Mouse (Mus musculus): ENCODE results near the gene Far2. TPM values are rescaled to one million over a fixed set of nuclear protein-coding genes. Genes with fewer than 3 reads are reported as not detected.

Gene Far2
- polyA plus RNA-seq, 1 experiment from 2014 or later, result 4.5 TPM

DNA sequence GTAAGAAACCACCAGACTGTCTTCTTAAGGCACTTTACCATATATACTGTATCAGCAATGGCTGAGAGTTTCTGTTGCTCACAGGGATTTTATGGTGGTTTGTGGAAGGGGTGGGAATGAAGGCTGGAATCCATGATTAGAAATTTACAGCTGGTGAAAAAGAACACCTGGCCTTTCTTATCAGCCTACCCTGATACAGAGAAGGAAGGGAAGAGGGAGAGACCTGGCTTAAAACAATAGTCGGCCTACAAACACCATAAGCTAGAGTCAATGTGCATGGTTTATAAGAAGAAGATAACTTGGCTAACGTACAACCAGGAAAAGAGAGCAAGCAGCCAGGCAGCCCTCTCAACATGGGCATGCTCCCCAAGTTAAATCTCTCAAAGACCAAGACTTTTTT lies 37.3 kb downstream of the Far2 start:
- no peak overlapping the region for H3K4me3 ChIP-seq (replicated peaks)
- H3K27me3 ChIP-seq (replicated peaks), result no peaks in the 10 kb centered on the region
- H3K27ac ChIP-seq, result no peak overlapping the region
- no peaks in the 10 kb centered on the region for H3K9me3 ChIP-seq
- no peak overlapping the region for H3K9ac ChIP-seq
- H3K4me2 ChIP-seq, result no peak overlapping the region
- H3K36me3 ChIP-seq, result no peaks in the 10 kb centered on the region
- no peak for ATAC-seq (ENCODE audit: insufficient read depth, low FRiP score, low read depth)
- no peaks in the 10 kb centered on the region for H3K4me1 ChIP-seq
- WGBS, result 66% methylated on average over 2 of the region's 2 CpGs

DNA sequence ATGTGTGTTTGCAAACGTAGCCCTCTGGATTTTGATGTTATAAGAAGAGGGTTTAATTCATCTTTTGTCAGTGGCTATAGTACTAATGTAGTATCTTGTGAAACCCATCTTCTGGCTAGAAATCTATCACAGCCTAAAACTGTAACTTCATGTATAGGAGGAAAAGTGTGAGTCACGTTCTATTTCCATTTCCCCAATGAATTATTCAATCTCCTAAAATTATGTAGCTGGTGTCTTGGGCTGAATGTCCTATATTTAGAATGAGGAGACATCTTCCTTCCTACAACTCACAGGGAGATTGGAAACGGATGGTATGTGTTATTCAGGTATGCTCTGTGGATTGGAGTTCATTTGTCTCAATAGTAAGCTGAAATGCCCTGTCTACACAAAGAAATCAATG lies 50.0 kb downstream of the Far2 start:
- ATAC-seq (ENCODE audit: insufficient read depth, low FRiP score, low read depth), result no peak
- Histone ChIP-seq H3K4me2 (no peak overlapping the region), H3K9me3 (no peaks in the 10 kb centered on the region), H3K27ac (no peak overlapping the region), H3K9ac (no peak overlapping the region), H3K36me3 (no peaks in the 10 kb centered on the region), H3K4me3 (replicated peaks) (no peak overlapping the region), H3K4me1 (no peaks in the 10 kb centered on the region), H3K27me3 (replicated peaks) (no peaks in the 10 kb centered on the region)
- WGBS, result 67% methylated on average over 3 of the region's 3 CpGs

DNA sequence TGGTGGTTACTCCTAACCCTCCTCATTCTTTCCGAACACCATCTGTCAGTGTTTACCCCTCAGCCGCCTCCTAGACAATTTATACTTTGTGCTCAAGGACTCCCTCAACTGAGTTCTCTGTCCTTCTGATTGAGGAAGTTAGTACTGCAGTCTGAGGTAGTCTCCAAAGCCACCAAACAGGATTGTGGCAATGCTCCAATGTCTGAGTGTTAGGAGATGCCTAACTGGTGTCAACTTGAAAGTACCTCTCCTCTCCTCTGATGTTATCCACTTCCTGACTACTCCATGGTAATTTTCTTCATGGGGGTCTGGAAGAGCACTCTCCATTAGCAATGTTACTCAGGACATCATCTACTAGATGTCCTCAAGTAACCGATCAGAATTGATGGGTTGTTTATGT lies 54.9 kb downstream of the Far2 start:
- Histone ChIP-seq H3K9ac (no peak overlapping the region), H3K4me3 (replicated peaks) (no peak overlapping the region), H3K4me1 (no peaks in the 10 kb centered on the region), H3K36me3 (no peaks in the 10 kb centered on the region), H3K9me3 (no peaks in the 10 kb centered on the region), H3K27me3 (replicated peaks) (no peaks in the 10 kb centered on the region), H3K4me2 (no peak overlapping the region), H3K27ac (no peak overlapping the region)
- 58% methylated on average over 3 of the region's 3 CpGs for WGBS
- no peak for ATAC-seq (ENCODE audit: insufficient read depth, low FRiP score, low read depth)

DNA sequence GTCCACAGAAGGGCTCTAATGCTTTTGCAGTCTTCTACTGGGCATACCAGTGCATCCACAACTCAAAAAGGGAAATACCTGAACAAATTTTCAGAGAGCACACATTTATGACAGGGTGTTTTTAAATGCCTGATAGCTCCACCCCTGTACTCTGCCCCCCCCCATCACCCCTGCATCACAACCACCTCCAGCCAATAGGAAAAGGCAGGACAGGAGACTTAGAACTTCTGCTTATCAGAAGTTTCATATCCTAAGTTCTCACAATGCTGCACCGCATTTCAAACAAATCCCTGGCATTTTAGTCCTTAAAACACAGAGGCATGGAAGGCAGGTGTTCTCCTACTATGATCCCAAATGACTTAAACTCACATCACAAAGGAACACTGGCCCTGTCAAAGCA lies 55.4 kb downstream of the Far2 start:
- Histone ChIP-seq H3K27me3 (replicated peaks) (no peaks in the 10 kb centered on the region), H3K4me3 (replicated peaks) (no peak overlapping the region), H3K9me3 (no peaks in the 10 kb centered on the region), H3K9ac (no peak overlapping the region), H3K4me2 (no peak overlapping the region), H3K36me3 (no peaks in the 10 kb centered on the region), H3K4me1 (no peaks in the 10 kb centered on the region), H3K27ac (no peak overlapping the region)
- 94% methylated on average over 1 of the region's 1 CpGs for WGBS
- no peak for ATAC-seq (ENCODE audit: insufficient read depth, low FRiP score, low read depth)

DNA sequence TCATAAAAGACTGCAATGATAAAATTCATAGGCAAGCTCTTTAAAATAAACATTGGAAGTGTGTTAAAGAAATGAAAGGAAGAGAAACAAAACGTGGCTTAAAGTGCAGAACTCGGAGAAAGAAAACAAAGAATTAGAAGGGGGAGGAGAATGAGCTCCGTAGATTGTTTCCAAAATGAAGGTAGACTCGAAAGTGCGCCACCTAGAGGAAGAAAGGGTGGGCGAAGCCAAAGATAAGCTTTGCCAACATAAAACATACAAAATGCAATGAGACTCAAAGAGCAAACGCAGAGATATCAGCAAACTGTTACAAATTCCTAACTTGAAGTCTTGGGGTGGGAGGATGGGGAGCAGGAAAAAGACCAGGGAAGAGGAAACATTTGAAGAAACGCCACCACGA lies 57.2 kb downstream of the Far2 start:
- no peak for ATAC-seq (ENCODE audit: insufficient read depth, low FRiP score, low read depth)
- WGBS, result 39% methylated on average over 9 of the region's 9 CpGs
- Histone ChIP-seq H3K27me3 (replicated peaks) (no peaks in the 10 kb centered on the region), H3K4me3 (replicated peaks) (no peak overlapping the region), H3K4me2 (no peak overlapping the region), H3K27ac (no peak overlapping the region), H3K4me1 (no peaks in the 10 kb centered on the region), H3K9me3 (no peaks in the 10 kb centered on the region), H3K36me3 (no peaks in the 10 kb centered on the region), H3K9ac (no peak overlapping the region)

DNA sequence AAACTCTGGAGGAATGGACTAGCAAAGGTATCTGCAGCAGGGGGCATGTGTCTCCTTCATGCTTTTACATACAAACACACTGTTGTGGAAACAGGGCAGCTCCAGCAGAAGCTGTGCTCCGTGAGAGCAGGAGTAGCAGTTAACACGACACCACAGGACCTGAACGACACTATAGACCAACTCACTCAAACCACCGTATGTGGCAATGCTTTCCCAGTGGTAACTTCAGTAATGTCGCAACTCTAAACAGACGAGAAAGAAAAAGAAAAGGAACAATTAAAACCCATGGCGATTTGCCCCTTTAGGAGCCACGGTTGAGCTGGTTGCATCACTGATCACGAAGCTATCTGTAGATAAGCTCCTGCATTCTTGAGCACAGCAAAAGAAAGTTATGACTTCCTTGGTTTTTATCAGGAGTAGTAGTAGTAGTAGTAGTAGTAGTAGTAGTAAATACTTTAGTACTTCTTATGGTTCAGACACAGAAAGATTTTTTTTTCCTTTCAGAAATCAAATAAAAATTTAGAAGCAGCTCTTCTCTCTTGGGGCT lies 58.7 kb downstream of the Far2 start:
- Histone ChIP-seq H3K4me2 (no peak overlapping the region), H3K4me1 (no peaks in the 10 kb centered on the region), H3K27ac (no peak overlapping the region), H3K36me3 (no peaks in the 10 kb centered on the region), H3K9ac (no peak overlapping the region), H3K27me3 (replicated peaks) (no peaks in the 10 kb centered on the region), H3K9me3 (no peaks in the 10 kb centered on the region), H3K4me3 (replicated peaks) (no peak overlapping the region)
- no peak for ATAC-seq (ENCODE audit: insufficient read depth, low FRiP score, low read depth)
- WGBS, result 74% methylated on average over 9 of the region's 9 CpGs

DNA sequence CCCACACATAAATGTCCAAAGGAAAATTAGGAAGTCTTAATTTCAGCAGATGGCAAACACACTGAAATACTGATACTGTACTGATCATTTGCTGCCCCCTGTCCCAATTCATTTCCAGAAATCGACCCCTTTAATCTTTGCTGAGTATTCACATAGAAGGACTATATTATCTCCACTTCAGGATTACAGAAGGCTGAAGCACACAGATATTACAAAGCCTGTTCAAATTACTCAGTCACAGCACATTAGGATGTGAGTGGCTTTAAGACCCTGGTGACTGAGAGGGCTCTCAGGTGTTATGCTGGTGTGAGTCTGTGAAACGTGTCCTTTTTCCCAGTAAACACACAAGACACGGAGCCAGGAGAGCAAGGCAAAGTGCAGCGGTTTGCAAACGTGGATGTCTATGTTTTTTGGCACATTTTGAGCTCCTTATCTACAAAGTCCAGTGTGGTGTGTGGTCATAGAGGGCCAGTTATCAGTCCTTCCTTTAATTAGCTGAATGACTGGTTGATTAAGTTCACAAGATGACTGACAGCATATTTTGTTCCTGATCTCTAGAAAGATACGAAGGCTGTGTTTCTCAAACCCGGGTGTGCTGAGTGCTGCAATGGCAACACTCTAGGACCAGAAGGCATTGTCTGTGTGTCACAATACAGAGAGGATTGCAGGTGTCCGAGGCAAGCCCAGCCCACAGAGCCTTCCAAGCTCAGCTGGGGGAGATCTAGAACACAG lies 61.8 kb downstream of the Far2 start:
- WGBS, result 47% methylated on average over 8 of the region's 8 CpGs
- Histone ChIP-seq H3K4me1 (no peaks in the 10 kb centered on the region), H3K4me2 (no peak overlapping the region), H3K27ac (no peak overlapping the region), H3K4me3 (replicated peaks) (no peak overlapping the region), H3K36me3 (no peaks in the 10 kb centered on the region), H3K9me3 (no peaks in the 10 kb centered on the region), H3K27me3 (replicated peaks) (no peaks in the 10 kb centered on the region), H3K9ac (no peak overlapping the region)
- ATAC-seq (ENCODE audit: insufficient read depth, low FRiP score, low read depth), result no peak; the same call in 1 of the 2 replicates

DNA sequence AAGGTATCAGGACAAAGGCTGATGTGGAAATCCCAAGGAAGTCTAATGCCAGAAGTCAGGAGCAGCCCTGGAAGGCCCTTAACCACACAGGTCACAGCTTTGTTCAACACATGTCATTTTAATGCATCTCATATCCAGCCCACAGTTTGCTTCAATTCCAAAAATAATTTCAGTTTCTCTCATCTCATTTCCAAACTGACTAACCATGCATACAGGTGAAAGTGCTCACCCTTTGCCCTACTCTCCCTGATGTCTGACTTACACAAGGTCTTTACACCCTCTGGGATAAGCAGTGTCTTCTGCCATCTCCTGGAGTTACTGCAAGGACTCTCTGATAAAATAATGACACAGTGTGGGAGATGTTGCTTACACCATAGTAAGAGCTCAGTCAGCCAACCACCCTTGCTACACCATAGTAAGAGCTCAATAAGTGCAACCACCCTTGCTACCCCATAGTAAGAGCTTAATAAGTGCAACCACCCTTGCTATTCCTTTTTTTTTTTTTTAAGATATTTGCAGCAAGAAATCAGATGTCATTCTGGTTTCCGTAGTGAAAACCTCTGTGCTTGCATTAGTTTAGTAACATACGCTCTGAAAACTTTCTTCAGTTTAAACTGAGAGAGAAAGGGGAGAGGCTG lies 64.1 kb downstream of the Far2 start:
- WGBS, result 83% methylated on average over 2 of the region's 2 CpGs
- ATAC-seq (ENCODE audit: insufficient read depth, low FRiP score, low read depth), result no peak
- H3K4me3 ChIP-seq (replicated peaks), result no peak overlapping the region
- no peaks in the 10 kb centered on the region for H3K27me3 ChIP-seq (replicated peaks)
- no peak overlapping the region for H3K4me2 ChIP-seq
- no peaks in the 10 kb centered on the region for H3K4me1 ChIP-seq
- H3K27ac ChIP-seq, result no peak overlapping the region
- no peak overlapping the region for H3K9ac ChIP-seq
- no peaks in the 10 kb centered on the region for H3K9me3 ChIP-seq
- no peaks in the 10 kb centered on the region for H3K36me3 ChIP-seq

DNA sequence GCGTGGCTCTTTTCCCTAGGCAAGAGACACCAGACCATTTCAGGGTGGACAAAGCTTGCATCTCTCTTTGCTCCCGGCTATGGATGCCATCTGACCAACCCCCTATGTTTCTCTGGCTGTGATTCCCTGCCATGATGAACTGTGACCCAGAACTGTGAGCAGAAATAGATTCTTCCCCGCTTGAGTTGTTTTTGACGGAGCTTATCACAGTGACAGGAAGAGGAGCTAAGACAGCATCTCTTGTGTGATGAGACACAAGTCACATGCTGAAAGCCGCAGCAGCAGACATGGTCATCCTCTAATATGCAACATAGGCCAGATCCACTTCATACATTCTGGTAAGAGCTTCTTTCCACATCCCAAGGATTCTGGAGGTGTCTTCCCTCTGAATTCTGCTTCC lies 69.3 kb downstream of the Far2 start:
- 82% methylated on average over 5 of the region's 5 CpGs for whole genome bisulfite sequencing
- no peak overlapping the region for H3K9ac ChIP-seq
- no peak overlapping the region for H3K4me2 ChIP-seq
- no peak for ATAC-seq (ENCODE audit: insufficient read depth, low FRiP score, low read depth)
- no peaks in the 10 kb centered on the region for H3K36me3 ChIP-seq
- H3K9me3 ChIP-seq, result no peaks in the 10 kb centered on the region
- no peaks in the 10 kb centered on the region for H3K4me1 ChIP-seq
- no peak overlapping the region for H3K27ac ChIP-seq
- H3K4me3 ChIP-seq (replicated peaks), result no peak overlapping the region
- no peaks in the 10 kb centered on the region for H3K27me3 ChIP-seq (replicated peaks)

DNA sequence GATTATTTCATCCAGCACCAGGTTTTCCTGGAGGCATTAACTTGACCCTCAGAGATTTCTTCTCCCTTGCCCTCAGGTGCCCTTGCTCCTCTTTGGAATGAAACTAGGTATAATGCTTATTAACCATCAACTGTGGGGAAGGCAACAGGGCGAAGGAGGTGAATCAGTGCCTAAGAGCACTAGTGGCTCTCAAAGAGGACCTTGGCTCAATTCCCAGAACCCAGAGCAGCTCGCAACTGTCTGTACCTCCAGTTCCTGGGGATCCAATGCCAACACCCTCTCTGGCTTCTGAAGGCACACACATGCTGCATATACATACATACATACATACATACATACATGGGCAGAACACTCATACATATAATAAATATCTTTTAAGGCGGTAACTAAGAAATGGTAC lies 69.8 kb downstream of the Far2 start:
- Histone ChIP-seq H3K4me3 (replicated peaks) (no peak overlapping the region), H3K27ac (no peak overlapping the region), H3K9me3 (no peaks in the 10 kb centered on the region), H3K4me1 (no peaks in the 10 kb centered on the region), H3K27me3 (replicated peaks) (no peaks in the 10 kb centered on the region), H3K36me3 (no peaks in the 10 kb centered on the region), H3K4me2 (no peak overlapping the region), H3K9ac (no peak overlapping the region)
- WGBS, result 82% methylated on average over 3 of the region's 3 CpGs
- ATAC-seq (ENCODE audit: insufficient read depth, low FRiP score, low read depth), result no peak

DNA sequence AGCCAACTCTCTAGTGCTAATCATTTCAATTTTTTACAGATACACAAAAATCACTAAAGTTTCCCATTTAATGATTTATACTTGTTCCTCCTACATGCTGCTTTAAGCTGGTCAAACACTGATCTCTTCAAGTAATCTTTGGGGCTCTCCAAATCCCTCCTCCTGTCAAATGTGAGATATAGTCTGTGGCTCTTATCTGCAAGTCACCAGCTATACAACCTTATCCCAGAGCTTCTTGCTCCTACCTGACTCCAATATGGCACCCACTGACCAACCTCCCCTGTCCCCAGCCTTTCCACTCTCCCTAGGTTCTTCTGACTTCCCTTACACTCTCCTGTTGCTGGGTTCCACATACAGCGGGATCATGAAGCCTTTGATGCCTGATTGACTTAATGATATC lies 70.6 kb downstream of the Far2 start:
- Histone ChIP-seq H3K27ac (no peak overlapping the region), H3K9me3 (no peaks in the 10 kb centered on the region), H3K9ac (no peak overlapping the region), H3K36me3 (no peaks in the 10 kb centered on the region), H3K27me3 (replicated peaks) (no peaks in the 10 kb centered on the region), H3K4me2 (no peak overlapping the region), H3K4me1 (no peaks in the 10 kb centered on the region), H3K4me3 (replicated peaks) (no peak overlapping the region)
- ATAC-seq (ENCODE audit: insufficient read depth, low FRiP score, low read depth), result no peak
- 86% methylated on average over 1 of the region's 1 CpGs for WGBS

DNA sequence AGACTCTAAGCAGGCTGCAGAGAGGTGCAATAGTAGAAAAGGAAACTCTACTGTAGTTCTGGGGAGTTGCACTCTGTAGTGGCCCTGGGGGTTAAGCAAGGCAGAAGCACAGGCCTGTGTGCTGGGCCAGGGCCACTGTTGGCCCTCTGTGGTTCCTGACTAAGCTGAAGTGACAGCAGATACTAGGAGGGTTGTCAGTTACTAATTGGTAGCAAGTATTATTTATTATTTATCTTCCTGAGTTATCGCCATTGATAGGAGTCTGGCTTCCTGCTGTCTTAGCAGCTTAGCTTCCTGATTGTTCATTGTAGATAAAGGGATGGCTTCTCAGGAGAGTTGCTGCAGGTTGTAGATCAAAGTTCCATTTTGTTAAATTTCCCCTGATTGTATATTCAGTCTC lies 73.6 kb downstream of the Far2 start:
- Histone ChIP-seq H3K9me3 (no peaks in the 10 kb centered on the region), H3K27ac (no peak overlapping the region), H3K27me3 (replicated peaks) (no peaks in the 10 kb centered on the region), H3K4me1 (no peaks in the 10 kb centered on the region), H3K4me3 (replicated peaks) (no peak overlapping the region), H3K36me3 (no peaks in the 10 kb centered on the region), H3K4me2 (no peak overlapping the region), H3K9ac (no peak overlapping the region)
- 85% methylated on average over 1 of the region's 1 CpGs for WGBS
- no peak for ATAC-seq (ENCODE audit: insufficient read depth, low FRiP score, low read depth)

All from stomach, embryonic 15.5 days (tissue).